Mouse (Mus musculus): ENCODE data around the gene Pknox2. TPM values are rescaled to one million over a fixed set of nuclear protein-coding genes. Genes with fewer than 3 reads are reported as not detected.

Gene Pknox2
- polyA plus RNA-seq, 1 experiment from 2014 or later: 11.2 TPM

- 10% methylated on average over 5 of the region's 5 CpGs for WGBS
- no peak for ATAC-seq (replicated peaks; ENCODE audit: low FRiP score)
- H3K27ac ChIP-seq: no peak overlapping the region
- H3K36me3 ChIP-seq: no peaks in the 10 kb centered on the region
- H3K9me3 ChIP-seq (replicated peaks): no peaks in the 10 kb centered on the region
- H3K27me3 ChIP-seq: no peaks in the 10 kb centered on the region
- peak overlapping the region; percentile 14; the same call in 1 of the 2 replicates for H3K4me2 ChIP-seq
- H3K9ac ChIP-seq: no peak overlapping the region
- no peak overlapping the region for H3K4me3 ChIP-seq (replicated peaks)
- H3K4me1 ChIP-seq: peaks cover 24% of the 10 kb centered on the region
These were observed 176.6 kb downstream of the Pknox2 start for GRCm38 (mm10) chr9:36970651-36971050.

GRCm38 (mm10) chr9:36969131-36969530, 178.1 kb downstream of the Pknox2 start:
- Histone ChIP-seq H3K36me3 (no peaks in the 10 kb centered on the region), H3K27me3 (no peaks in the 10 kb centered on the region), H3K4me2 (no peak overlapping the region), H3K27ac (no peak overlapping the region), H3K9ac (no peak overlapping the region), H3K4me1 (peaks cover 21% of the 10 kb centered on the region), H3K9me3 (replicated peaks) (no peaks in the 10 kb centered on the region), H3K4me3 (replicated peaks) (no peak overlapping the region)
- ATAC-seq (replicated peaks; ENCODE audit: low FRiP score): no peak
- WGBS: 95% methylated on average over 1 of the region's 1 CpGs

- Histone ChIP-seq H3K4me1 (peaks cover 23% of the 10 kb centered on the region), H3K9me3 (replicated peaks) (no peaks in the 10 kb centered on the region), H3K4me2 (no peak overlapping the region), H3K36me3 (no peaks in the 10 kb centered on the region), H3K27ac (no peak overlapping the region), H3K9ac (no peak overlapping the region), H3K27me3 (no peaks in the 10 kb centered on the region), H3K4me3 (replicated peaks) (no peak overlapping the region)
- no peak for ATAC-seq (replicated peaks; ENCODE audit: low FRiP score)
- 43% methylated on average over 7 of the region's 7 CpGs for WGBS
These were observed 178.5 kb downstream of the Pknox2 start for GRCm38 (mm10) chr9:36968713-36969112.

- WGBS: 88% methylated on average over 7 of the region's 7 CpGs
- H3K27ac ChIP-seq: no peak overlapping the region
- H3K36me3 ChIP-seq: no peaks in the 10 kb centered on the region
These were observed 179.0 kb downstream of the Pknox2 start for GRCm38 (mm10) chr9:36968236-36968635.

GRCm38 (mm10) chr9:36965720-36966119, 181.5 kb downstream of the Pknox2 start:
- no peak overlapping the region for H3K27ac ChIP-seq
- H3K4me2 ChIP-seq: no peak overlapping the region
- no peak overlapping the region for H3K4me3 ChIP-seq (replicated peaks)
- H3K9ac ChIP-seq: no peak overlapping the region
- H3K27me3 ChIP-seq: no peaks in the 10 kb centered on the region
- WGBS: 77% methylated on average over 5 of the region's 5 CpGs
- ATAC-seq (replicated peaks; ENCODE audit: low FRiP score): no peak
- H3K4me1 ChIP-seq: peaks cover 5% of the 10 kb centered on the region; the same call in 1 of the 2 replicates
- no peaks in the 10 kb centered on the region for H3K36me3 ChIP-seq
- no peaks in the 10 kb centered on the region for H3K9me3 ChIP-seq (replicated peaks)

More at GRCm38 (mm10) chr9:36968236-36968635, 179.0 kb downstream of the Pknox2 start:
- ATAC-seq (replicated peaks; ENCODE audit: low FRiP score): no peak
- Histone ChIP-seq H3K9ac (no peak overlapping the region), H3K4me3 (replicated peaks) (no peak overlapping the region), H3K4me2 (no peak overlapping the region), H3K9me3 (replicated peaks) (no peaks in the 10 kb centered on the region), H3K4me1 (peaks cover 19% of the 10 kb centered on the region), H3K27me3 (no peaks in the 10 kb centered on the region)

- Histone ChIP-seq H3K9me3 (replicated peaks) (no peaks in the 10 kb centered on the region), H3K27ac (no peak overlapping the region), H3K4me2 (no peak overlapping the region), H3K36me3 (no peaks in the 10 kb centered on the region), H3K27me3 (no peaks in the 10 kb centered on the region), H3K4me1 (peaks cover 5% of the 10 kb centered on the region; the same call in 1 of the 2 replicates), H3K4me3 (replicated peaks) (no peak overlapping the region), H3K9ac (no peak overlapping the region)
- peak; percentile 66 for ATAC-seq (replicated peaks; ENCODE audit: low FRiP score)
- 15% methylated on average over 5 of the region's 5 CpGs for WGBS
These were observed 183.0 kb downstream of the Pknox2 start for GRCm38 (mm10) chr9:36964230-36964629.

GRCm38 (mm10) chr9:36963512-36963911, 183.7 kb downstream of the Pknox2 start:
- no peaks in the 10 kb centered on the region for H3K9me3 ChIP-seq (replicated peaks)
- no peak for ATAC-seq (replicated peaks; ENCODE audit: low FRiP score)
- WGBS: 56% methylated on average over 3 of the region's 3 CpGs
- H3K27ac ChIP-seq: no peak overlapping the region
- no peak overlapping the region for H3K4me3 ChIP-seq (replicated peaks)
- H3K36me3 ChIP-seq: no peaks in the 10 kb centered on the region
- H3K27me3 ChIP-seq: no peaks in the 10 kb centered on the region
- H3K9ac ChIP-seq: no peak overlapping the region
- H3K4me2 ChIP-seq: no peak overlapping the region
- H3K4me1 ChIP-seq: peaks cover 5% of the 10 kb centered on the region; the same call in 1 of the 2 replicates

- no peaks in the 10 kb centered on the region for H3K9me3 ChIP-seq (replicated peaks)
- H3K9ac ChIP-seq: no peak overlapping the region
- H3K4me2 ChIP-seq: no peak overlapping the region
- H3K36me3 ChIP-seq: no peaks in the 10 kb centered on the region
- H3K4me3 ChIP-seq (replicated peaks): no peak overlapping the region
- no peak for ATAC-seq (replicated peaks; ENCODE audit: low FRiP score)
- no peaks in the 10 kb centered on the region for H3K27me3 ChIP-seq
- H3K4me1 ChIP-seq: peaks cover 5% of the 10 kb centered on the region; the same call in 1 of the 2 replicates
- 29% methylated on average over 1 of the region's 1 CpGs for WGBS
- no peak overlapping the region for H3K27ac ChIP-seq
These were observed 185.3 kb downstream of the Pknox2 start for GRCm38 (mm10) chr9:36961874-36962273.

- H3K9ac ChIP-seq: no peak overlapping the region
- no peaks in the 10 kb centered on the region for H3K36me3 ChIP-seq
- H3K4me2 ChIP-seq: no peak overlapping the region
- H3K4me1 ChIP-seq: peaks cover 5% of the 10 kb centered on the region; the same call in 1 of the 2 replicates
- WGBS: 76% methylated on average over 5 of the region's 5 CpGs
- no peak for ATAC-seq (replicated peaks; ENCODE audit: low FRiP score)
- H3K27me3 ChIP-seq: no peaks in the 10 kb centered on the region
- H3K4me3 ChIP-seq (replicated peaks): no peak overlapping the region
- H3K27ac ChIP-seq: no peak overlapping the region
- no peaks in the 10 kb centered on the region for H3K9me3 ChIP-seq (replicated peaks)
These were observed 186.1 kb downstream of the Pknox2 start for GRCm38 (mm10) chr9:36961153-36961552.

GRCm38 (mm10) chr9:36951133-36951484, 196.1 kb downstream of the Pknox2 start:
- ATAC-seq (replicated peaks; ENCODE audit: low FRiP score): no peak
- H3K27me3 ChIP-seq: no peaks in the 10 kb centered on the region
- 95% methylated on average over 2 of the region's 2 CpGs for WGBS

GRCm38 (mm10) chr9:36950271-36951132, 196.7 kb downstream of the Pknox2 start:
- no peak overlapping the region for H3K9ac ChIP-seq
- no peaks in the 10 kb centered on the region for H3K27me3 ChIP-seq
- H3K4me3 ChIP-seq (replicated peaks): no peak overlapping the region
- H3K4me1 ChIP-seq: peaks cover 4% of the 10 kb centered on the region
- 29% methylated on average over 14 of the region's 14 CpGs for WGBS
- no peak overlapping the region for H3K27ac ChIP-seq
- peak; percentile 64 for ATAC-seq (replicated peaks; ENCODE audit: low FRiP score)
- no peaks in the 10 kb centered on the region for H3K9me3 ChIP-seq (replicated peaks)
- no peak overlapping the region for H3K4me2 ChIP-seq
- H3K36me3 ChIP-seq: no peaks in the 10 kb centered on the region

More at GRCm38 (mm10) chr9:36951133-36951484, 196.1 kb downstream of the Pknox2 start:
- no peaks in the 10 kb centered on the region for H3K9me3 ChIP-seq (replicated peaks)
- no peaks in the 10 kb centered on the region for H3K36me3 ChIP-seq
- no peak overlapping the region for H3K27ac ChIP-seq
- no peak overlapping the region for H3K4me2 ChIP-seq
- H3K4me1 ChIP-seq: peaks cover 4% of the 10 kb centered on the region
- no peak overlapping the region for H3K9ac ChIP-seq
- H3K4me3 ChIP-seq (replicated peaks): no peak overlapping the region

- Histone ChIP-seq H3K27me3 (no peaks in the 10 kb centered on the region), H3K4me2 (no peak overlapping the region), H3K36me3 (no peaks in the 10 kb centered on the region), H3K4me3 (replicated peaks) (no peak overlapping the region), H3K4me1 (peaks cover 4% of the 10 kb centered on the region), H3K9me3 (replicated peaks) (no peaks in the 10 kb centered on the region), H3K9ac (no peak overlapping the region), H3K27ac (no peak overlapping the region)
- 89% methylated on average over 5 of the region's 5 CpGs for WGBS
- no peak for ATAC-seq (replicated peaks; ENCODE audit: low FRiP score)
These were observed 199.0 kb downstream of the Pknox2 start for GRCm38 (mm10) chr9:36948181-36948580.

Data from kidney, embryonic 15.5 days (tissue).